Mouse (Mus musculus): Measurements from ENCODE around the gene Fthl17a. TPM values are rescaled to one million over a fixed set of nuclear protein-coding genes. Genes with fewer than 3 reads are reported as not detected.

Fthl17a gene
- polyA plus RNA-seq, 1 experiment = not detected

- H3K4me1 ChIP-seq (ENCODE audit: control insufficient read depth, insufficient read depth, low read length) = no peaks in the 10 kb centered on the region
- TF ChIP-seq CTCF (IDR thresholded peaks at IDR 0.05; ENCODE audit: control insufficient read depth, insufficient read depth, low read length) (no peak), POLR2A (IDR thresholded peaks at IDR 0.05; ENCODE audit: borderline replicate concordance, control insufficient read depth, low read depth, low read length) (no peak)
- no peak overlapping the region for H3K4me3 ChIP-seq (replicated peaks; ENCODE audit: control insufficient read depth, low read depth, low read length)
- H3K27ac ChIP-seq (ENCODE audit: control insufficient read depth, insufficient read depth, low read depth, low read length, poor library complexity) = no peak overlapping the region
- 75% methylated on average over 4 of the region's 4 CpGs for WGBS
Measured at GRCm38 (mm10) chrX:85318576-85318975, 69.1 kb downstream of the Fthl17a start.

GRCm38 (mm10) chrX:85319193-85319592 is 69.7 kb downstream of the Fthl17a start:
- 25% methylated on average over 1 of the region's 1 CpGs for WGBS
- TF ChIP-seq POLR2A (IDR thresholded peaks at IDR 0.05; ENCODE audit: borderline replicate concordance, control insufficient read depth, low read depth, low read length) (no peak), CTCF (IDR thresholded peaks at IDR 0.05; ENCODE audit: control insufficient read depth, insufficient read depth, low read length) (no peak)
- no peak overlapping the region for H3K4me3 ChIP-seq (replicated peaks; ENCODE audit: control insufficient read depth, low read depth, low read length)
- no peaks in the 10 kb centered on the region for H3K4me1 ChIP-seq (ENCODE audit: control insufficient read depth, insufficient read depth, low read length)
- H3K27ac ChIP-seq (ENCODE audit: control insufficient read depth, insufficient read depth, low read depth, low read length, poor library complexity) = no peak overlapping the region
